Mouse (Mus musculus) frontal cortex, postnatal 14 days (tissue): ENCODE results near the gene Dennd1a.

Experiments used
- DNase-seq, 2 experiments: peaks; one replicate each; pipeline ENCODE4 v3.0.0; 2022; ENCODE audit warnings: low spot score in 2 of 2

The Dennd1a gene

DNA sequence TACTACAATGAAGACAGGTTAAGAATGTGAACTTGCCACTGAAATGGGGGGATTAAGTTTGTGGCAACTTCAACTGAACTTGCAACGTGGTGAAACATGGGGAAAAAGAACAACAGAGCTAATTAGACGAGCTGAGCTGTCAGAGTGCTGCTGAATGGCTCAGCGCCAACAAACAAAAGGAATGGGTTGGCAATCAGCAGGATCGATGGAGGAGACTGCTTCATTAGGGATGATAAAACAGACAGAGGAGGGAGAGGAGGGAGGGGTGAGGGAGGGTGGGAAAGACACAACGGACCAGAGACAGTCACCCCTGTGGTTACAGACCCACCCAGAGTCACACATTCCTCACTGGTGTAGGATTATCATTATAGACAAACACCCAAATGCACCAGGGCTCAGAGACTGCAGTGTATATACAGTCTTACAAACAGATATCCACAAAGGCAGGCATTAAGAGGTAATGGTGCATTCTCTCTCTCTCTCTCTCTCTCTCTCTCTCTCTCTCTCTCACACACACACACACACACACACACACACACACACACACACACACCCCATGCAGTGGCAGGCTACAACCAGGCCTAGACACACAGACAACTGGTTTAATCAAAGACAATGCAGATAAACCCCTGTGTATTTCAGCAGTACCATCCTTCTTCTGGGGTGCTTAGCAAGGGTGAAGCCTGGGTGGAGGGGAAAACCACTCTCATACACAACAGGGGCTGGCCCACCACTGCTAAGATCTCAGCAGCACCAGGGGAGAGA lies 468.2 kb downstream of the Dennd1a start:
- DNase-seq = no peak

DNA sequence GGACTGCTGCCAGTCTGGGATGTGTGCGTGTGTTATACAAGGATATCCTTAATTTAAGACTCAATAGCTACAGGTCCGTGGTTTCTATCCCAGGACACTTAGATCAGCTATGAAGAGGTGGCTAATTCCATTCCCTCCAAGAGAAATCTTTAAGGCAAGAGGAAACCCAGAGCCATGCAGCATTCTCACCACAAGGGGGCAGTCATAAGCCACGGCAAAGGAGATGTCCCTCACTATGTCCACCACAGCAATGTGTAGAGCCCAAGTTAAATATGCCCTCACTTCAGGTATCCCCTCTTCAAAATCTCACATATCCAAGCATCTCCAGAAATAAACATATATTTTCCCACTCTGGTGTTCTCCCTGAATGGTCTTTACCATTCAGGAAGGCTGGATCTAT lies 471.5 kb downstream of the Dennd1a start:
- DNase-seq = peak; percentile 55 to 83

DNA sequence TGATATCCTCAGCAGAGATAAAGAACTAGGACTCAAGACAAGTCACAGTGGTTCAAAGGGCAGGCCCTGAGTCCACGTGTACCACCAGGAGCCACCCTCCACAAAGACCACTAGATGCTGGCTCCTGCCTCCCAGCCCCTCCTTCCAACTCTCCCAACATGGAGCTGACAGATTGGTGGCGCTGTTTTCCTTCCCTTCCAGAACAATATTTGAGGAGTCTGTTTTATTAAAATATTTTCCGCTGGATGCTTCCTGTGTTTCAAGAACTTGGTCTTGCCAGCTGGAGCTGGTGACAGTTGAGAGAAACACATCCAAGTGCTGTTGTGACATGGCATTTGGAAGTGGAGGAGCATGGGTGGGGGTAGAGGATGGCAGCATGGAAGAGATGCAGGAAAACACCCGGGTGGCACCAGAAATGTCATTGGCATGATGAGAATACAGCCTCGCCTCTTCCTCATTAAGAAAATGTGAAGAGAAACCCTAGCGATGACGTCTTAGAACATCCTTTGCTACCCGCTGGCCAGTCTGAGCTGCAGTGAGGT lies 472.3 kb downstream of the Dennd1a start:
- no peak for DNase-seq

DNA sequence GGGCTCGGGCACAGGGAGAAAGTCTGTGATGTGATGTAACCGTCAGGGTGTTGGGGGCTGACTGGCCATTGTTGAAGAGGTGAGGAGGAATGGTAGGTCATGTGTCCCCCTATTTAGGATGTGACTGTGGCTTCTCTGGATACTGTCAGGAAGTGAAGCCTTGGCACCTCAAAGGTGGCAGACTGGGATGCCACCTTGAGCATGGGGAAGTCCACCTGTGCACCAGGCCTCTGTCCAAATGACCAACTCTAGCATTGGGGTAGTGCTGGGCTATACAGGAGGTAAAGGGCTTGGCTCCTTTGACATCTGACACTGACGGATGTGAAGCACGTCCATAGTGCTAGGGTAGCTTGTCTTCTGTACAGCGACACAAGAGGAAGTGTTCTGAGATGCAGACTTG lies 474.8 kb downstream of the Dennd1a start:
- no peak for DNase-seq

DNA sequence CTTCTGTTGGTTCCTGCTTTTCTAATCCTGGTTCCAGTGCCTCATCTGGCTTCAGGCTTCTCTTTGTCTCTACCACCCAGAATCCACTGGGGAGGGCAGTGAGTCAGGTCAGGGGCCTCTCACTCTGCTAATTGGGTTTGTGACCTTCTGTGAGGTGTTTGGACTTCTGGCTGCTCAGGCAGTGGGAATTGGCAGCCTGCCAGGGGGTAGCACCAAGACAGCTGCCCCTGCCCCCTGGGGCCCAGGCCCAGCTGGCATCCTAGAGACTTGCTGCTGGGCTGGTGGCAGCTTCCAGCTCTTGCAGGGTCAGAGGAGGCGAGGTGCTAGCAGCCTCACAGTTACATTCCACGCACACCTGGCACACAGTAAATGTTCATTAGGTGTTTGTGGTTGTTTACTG lies 475.5 kb downstream of the Dennd1a start:
- DNase-seq = no peak

DNA sequence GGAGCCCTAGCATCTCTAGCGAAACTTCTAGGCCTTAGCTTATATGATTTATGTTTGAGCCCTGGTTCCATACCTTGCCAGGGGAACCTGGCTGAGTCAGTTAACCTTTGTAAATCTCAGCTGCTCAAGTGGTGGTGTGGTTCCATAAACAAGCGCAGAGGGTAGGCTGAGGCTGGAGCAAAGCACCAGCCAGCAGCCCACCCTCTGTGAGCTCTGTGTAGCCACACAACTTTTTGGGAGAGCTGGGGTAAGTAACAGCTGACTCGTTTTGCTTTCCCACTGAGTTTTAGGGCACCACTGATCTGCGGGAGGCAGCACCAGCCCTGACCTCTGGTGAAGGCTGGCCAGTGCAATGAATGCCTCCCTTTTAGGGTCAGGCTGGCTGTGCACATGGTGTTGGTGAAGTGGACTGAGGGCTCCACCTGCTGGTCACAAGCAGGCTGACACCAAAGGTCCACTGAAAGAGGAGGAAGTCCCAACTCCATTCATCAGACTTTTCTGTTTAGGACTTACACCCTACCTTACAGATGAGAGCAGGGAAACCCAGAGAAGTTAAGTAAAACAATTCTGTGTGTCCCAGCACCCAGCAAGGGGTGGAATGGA lies 484.5 kb downstream of the Dennd1a start:
- peak in 1 of 2 experiments; percentile 65 for DNase-seq

DNA sequence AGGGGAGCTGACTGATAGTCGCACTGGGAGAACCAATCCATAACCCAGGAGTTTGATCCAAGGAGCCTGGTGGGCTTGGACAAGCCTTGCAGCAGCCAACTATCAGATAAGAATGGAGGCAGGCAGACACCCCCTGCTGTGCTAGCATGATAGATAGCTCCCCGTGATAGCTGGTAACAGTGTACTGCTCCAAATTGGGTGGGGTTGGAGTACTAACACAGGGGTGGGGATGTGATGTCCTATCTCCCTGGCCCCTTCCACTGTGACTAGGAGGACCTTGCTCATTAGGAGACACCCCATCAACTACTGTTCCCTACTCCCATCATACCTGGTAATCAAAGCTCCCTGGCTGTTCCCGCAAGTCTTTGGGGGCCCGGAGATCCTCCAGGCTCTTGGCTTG lies 485.5 kb downstream of the Dennd1a start:
- no peak for DNase-seq

DNA sequence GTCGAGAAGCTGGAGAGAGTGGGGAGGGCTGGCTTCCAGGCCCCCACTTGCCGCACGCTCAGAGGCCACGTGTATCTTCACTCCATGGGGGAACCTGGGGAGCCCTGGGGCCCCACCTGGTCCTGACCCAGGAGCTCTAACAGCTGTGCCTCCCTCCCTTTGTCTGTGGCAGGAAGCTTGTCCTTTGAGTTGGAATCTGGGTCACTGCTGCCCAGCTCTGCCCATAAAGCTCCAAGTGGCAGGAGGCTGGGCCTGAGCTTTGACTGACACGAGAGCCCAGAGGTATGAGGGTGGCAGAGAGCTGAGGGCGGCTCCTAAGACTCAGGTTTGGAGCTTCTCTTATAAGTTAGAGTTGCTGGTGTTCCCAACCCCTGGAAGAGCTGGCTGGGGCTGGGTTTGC lies 488.1 kb downstream of the Dennd1a start:
- DNase-seq = no peak

DNA sequence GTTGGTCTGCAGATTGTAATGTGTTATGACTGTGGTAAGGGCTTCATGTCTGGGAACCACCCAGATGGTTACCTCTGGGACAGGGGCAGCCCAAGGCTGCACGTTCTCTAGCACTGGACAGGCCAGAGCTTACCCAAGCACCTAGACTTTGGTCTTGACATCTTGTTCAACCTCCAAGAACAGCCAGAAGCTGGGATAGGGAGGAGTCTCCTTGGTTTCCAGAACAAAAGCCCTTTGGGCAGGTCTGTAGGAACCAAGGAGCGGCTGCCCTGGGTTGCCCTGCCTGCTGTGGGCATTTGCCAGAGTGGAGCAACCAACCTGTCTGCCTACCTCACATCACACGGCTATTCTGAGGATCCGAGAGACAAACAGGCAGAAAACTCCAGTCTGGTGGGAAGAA lies 490.1 kb downstream of the Dennd1a start:
- no peak for DNase-seq

DNA sequence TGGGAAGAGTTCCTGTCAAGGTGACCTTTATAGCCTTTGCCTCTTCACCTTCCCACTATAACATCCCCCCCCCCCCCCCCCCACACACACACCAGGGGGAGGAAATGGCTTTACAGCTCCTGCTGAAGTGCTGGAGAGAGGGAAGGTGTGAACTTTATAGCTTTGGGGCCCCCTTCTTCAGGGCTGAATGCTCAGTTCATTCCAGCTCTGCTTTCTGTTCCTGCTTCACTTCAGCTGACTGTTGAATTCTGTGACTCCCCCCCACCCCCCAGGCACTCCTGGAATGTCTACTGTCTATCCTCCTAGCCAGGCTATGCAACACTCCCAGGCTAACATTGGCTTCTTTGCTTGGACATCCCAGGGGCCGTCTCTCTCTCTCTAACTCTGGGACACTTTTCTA lies 491.2 kb downstream of the Dennd1a start:
- no peak for DNase-seq

DNA sequence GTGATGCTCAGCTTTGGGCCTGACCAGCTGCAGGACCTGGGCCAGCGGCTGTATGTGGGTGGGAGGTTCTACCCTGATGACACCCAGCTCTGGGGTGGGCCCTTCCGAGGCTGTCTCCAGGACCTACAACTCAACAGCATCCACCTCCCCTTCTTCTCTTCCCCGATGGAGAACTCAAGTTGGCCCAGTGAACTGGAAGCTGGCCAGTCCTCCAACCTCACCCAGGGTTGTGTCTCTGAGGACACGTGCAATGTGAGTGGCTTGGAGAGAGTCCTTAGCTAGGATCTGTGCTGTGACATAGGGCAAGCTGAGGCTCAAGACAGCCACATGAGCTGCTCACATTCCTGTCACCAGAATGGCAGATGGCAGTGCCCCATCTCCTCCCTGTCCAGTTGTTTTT lies 495.9 kb downstream of the Dennd1a start:
- no peak for DNase-seq

DNA sequence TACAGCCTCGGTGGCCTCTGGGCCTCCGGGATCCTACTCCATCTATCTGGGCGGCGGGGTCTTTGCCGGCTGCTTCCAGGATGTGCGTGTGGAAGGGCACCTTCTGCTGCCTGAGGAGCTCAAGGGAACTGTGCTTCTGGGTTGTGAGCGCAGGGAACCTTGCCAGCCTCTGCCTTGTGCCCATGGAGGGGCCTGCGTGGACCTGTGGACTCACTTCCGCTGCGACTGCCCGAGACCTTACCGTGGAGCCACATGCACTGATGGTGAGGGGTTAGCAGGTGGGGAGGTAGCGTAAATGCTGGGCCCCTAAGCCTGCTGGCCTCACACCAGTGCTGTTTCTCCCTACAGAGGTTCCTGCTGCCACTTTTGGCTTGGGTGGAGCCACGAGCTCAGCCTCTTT lies 496.5 kb downstream of the Dennd1a start:
- DNase-seq = no peak

DNA sequence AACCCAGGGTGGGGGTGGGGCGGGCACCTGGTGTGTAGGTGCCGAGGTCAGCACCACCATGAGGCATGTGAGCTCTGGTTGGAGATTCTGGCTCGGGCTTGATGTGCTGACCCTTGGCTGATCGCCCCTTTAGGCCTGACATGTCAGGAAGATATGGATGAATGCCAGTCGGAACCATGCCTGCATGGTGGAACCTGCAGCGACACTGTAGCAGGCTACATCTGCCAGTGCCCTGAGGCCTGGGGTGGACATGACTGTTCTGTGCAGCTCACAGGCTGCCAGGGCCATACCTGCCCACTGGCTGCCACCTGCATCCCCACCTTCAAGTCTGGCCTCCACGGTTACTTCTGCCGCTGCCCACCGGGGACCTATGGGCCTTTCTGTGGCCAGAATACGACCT lies 497.2 kb downstream of the Dennd1a start:
- no peak for DNase-seq

DNA sequence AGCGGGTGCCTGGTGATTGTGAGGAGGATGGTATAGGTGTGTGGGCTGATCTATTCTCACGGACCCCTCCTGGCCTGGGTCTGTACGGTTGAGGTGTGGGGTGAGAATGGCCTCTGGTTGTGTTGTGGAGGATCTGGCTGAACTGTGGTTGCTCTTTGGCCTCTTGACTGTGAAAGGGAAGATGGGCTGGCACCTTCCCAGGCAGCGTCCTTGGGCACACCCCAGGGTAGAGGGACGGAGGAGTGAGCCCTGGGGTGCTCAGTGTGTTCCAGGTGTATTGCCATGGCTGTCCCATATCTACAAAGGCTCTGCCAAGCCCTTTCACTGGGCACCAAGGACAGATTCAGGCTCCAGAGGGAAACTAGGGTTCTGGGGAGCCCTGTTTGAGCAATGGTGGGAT lies 498.2 kb downstream of the Dennd1a start:
- no peak for DNase-seq

DNA sequence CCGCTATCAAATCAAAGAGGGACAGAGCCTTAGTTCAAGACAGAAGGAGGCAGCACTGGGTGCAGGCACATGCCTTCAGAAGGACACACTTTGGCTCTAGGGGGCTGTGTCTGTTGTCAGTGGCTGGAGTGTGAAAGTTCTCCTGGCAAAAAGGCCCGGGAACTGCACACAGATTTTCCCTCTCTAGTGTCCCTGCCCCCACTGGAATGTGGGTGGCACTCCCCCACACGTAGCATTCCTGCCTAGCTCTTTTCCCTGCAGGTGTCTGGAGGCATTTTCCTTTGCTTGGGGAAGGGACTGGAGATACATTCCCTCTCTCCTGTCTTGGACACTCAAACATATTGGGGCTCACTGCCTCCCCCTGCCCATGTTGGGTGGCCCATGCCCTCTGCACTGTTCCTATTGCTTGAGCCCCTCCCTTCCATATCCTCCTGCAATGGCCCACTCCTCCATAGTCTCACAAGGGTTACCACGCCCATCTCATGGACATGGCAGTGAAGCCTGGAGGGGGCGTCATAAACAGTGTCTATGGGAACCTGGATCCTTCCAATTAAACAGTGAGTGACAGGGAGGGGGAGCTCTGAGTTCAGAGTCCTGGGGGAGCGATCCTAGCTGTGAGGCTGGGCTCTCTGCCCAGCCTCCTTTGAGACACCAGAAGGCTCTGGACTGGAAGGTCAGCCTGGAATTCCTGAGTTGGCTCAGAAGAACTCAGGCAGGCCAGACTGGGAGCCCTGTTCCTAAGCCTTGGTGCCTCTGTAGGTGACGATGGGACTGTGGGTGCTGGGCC lies 498.8 kb downstream of the Dennd1a start:
- no peak for DNase-seq

DNA sequence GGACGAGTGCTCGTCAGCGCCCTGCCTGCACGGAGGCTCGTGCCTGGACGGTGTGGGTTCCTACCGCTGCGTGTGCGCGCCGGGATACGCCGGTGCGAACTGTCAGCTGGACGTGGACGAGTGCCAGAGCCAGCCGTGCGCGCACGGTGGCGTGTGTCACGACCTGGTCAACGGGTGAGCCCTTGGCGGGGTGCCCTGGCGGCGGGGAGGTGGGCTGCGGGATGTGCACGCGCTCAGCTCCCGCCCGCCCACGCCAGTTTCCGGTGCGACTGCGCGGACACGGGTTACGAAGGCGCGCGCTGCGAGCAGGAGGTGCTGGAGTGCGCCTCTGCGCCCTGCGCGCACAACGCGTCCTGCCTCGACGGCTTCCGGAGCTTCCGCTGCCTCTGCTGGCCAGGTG lies 500.7 kb downstream of the Dennd1a start:
- DNase-seq = no peak

DNA sequence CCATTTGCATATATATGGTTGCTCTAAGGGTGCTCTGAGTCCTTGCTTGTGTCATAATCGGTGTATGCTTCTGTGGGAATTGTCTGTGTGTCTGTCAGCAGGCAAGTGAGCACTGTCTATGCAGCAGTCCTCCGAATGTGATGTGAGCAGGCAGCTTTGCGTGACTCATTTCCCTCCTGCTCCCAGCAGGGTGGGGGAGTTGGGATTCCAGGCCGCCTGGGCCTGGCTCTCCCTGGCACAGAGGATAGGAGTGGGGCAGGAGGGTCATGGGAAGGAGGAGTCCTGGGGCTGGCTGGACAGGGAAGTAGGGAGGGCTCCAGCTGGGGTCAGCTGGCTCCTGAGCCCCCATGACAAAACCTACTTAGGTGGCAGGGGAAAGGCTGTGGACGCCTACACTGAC lies 502.7 kb downstream of the Dennd1a start:
- no peak for DNase-seq

DNA sequence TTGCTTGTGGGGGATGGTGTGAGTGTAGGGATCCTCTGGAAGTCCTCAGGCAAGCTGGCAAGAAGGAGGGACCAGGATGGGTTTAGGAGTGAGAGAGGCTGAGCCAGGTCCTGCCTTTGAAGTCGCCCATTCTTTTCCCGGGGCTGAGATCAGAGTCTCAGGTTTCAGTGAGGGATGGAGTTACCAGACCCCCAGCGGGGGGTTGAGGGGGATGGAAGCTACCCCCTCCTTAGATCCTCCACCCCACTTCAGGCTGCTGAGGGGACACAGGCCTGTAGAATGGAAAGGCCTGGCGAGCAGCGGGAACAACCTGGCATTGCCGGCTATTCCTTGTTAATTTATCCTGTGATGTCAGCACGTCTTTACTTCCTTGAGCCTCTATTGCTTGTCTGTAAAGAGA lies 505.2 kb downstream of the Dennd1a start:
- DNase-seq = no peak

DNA sequence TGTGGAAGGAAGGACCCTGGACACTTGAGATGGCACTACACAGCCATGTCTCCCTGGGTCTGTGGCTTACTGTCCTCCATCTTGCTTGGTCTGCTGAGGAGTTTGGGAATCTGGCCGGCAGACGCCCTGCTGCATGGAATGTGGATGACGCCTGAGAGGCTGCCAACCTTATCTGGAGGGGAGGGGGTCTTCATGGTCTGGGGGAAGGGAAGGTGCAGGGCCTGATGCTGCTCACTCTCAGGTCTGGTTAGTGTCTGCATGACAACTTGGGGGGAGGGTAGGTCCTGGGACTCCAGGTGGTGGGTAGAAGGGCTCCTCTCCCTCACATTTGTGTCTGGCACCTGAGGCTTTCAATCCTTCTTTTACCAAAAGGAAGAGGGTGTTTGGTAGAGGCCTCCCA lies 505.8 kb downstream of the Dennd1a start:
- no peak for DNase-seq

DNA sequence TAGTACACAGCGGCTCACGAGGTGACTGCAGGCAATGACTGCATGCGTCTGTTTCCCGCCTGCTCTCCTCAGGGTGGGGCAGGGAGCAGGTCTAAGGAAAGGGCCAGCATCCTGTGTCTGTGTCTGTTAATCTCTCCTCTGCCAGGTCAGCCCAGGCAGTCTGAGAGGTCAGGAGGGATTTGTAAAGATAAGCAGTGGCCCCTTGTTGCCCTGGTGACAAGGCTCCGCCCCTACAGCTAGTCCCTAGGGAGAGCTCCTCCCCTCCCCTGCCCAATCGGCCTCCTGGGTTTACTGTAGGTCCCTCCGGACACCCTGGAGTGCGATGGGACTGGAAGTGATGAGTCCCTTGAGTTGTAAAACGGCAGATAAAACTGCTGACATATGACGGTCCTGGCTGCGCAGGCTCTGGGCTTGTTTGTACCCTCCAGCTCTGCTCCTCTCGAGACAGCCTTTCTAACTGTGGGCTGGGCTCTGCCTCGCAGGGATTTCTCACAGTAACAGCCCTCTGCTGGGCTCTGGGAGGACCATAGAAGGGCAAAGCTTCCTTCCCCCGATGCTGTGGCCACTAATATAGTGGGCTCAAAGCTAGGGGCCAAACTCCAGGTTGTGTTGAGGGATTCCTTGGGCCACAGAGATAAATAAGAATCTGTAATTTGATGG lies 506.8 kb downstream of the Dennd1a start:
- DNase-seq = no peak

DNA sequence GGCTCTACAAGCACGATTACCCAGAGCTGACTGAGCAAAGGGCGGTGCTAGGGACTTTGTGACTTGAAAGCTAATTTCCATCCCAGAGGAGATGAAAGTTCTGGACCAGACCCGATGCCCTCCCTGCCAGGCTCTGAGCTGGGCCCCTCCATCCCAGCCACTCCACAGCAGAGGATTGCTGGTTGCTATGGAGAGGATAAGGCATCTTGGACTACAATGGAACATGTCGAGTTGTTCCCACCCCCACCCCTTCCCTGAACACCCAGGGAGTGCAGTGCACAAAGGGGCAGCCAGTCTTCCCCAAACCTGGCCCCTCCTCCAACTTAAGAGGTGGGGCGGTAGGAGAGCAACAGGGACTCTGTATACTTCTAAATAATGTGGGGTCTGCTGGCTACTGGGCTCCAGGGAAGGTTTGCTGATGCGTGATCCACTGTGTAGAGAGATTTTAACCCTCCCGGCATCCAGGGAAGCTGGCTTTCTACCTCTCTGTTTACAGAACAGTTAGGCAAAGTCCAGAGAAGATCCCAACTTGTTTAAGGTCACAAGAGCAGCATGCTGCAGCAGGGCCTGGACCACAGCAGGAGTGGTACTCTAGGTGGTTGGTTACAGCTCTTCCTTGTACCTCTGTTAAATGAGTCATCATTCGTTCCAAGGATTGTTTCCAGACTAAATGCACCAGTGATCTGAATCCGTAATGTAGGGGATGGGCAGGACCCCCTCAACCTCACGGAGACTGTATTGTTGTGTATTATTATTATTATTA lies 509.1 kb downstream of the Dennd1a start:
- no peak for DNase-seq
